In the genomic region with DNA sequence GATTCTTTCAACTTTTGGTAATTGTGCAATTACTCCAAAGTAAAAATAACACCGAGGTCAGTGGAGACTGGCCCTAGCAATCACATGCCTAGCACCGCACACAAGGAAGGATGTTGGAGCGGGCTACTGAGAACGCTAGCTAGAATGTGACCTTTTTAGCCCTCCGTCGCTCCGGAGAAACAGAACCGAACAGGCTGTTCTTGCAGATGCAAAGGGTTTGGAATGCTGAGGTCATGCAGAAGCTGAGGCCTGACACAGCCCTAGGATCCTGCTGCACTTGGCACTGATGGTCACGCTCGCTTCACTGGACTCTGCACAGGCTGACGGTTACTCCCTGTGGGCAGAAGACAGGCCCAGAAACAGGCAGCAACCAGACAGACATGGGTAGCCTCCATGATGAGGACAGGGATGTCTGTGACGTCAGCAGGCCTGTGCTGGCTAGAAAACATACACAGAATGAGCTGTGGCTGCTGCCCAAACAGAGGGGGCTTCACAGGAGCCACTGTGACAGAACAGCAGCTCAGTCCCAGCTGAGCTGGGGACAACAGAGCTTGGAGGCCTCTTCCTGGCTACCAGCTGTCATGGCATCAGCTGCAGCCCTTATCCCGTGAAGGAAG, we compare ENCODE assay signal across 14 mouse cellular contexts. TPM values are rescaled to one million over a fixed set of nuclear protein-coding genes. Genes with fewer than 3 reads are reported as not detected.
DNase-seq lines count a peak whose midpoint lies in the region; ATAC-seq lines count a peak whose summit lies in the region.
"Had no signal": no experiment of that assay in that cellular context is flagged by ENCODE, and none has a peak within 500 bp of the region (broad histone marks: within the 10 kb centered on the region; RNA-seq: fewer than 3 reads in every experiment).

No protein-coding gene starts in this region.

- H3K4me3 ChIP-seq in kidney, embryonic 14.5 days (ENCODE audit: low read length), result no peak overlapping the region
- H3K4me3 ChIP-seq: embryonic facial prominence, embryonic 15.5 days; heart, embryonic 13.5 days; limb, embryonic 12.5 days had no signal

- no peak overlapping the region for H3K27ac ChIP-seq in kidney, embryonic 14.5 days (ENCODE audit: low read depth, low read length)
- H3K27ac ChIP-seq: embryonic facial prominence, embryonic 15.5 days; heart, embryonic 13.5 days; limb, embryonic 12.5 days had no signal

- H3K9ac ChIP-seq in kidney, embryonic 14.5 days (ENCODE audit: low read depth, low read length), result no peak overlapping the region
- H3K9ac ChIP-seq: embryonic facial prominence, embryonic 15.5 days; heart, embryonic 13.5 days; limb, embryonic 12.5 days had no signal

- no peak overlapping the region for H3K4me2 ChIP-seq in kidney, embryonic 14.5 days (replicated peaks; ENCODE audit: low read depth, low read length)
- H3K4me2 ChIP-seq: embryonic facial prominence, embryonic 15.5 days; heart, embryonic 13.5 days; limb, embryonic 12.5 days had no signal

- ATAC-seq in kidney, embryonic 14.5 days (ENCODE audit: low FRiP score, low TSS enrichment), result no peak
- ATAC-seq: midbrain, embryonic 16.5 days had no signal

- 76% methylated on average over 13 of the region's 13 CpGs for WGBS in kidney, embryonic 14.5 days

- DNase-seq in kidney, adult 11 months, result peak; percentile 84
- peak; percentile 66 for DNase-seq in brain, adult 2 months (ENCODE audit: low read depth, low spot score)
- DNase-seq in heart, adult 8-10 months (ENCODE audit: low spot score), result peak; percentile 73
- DNase-seq in kidney, postnatal 36 days, result peak; percentile 76 to 91
- DNase-seq in thymus, postnatal 36 days, result no peak
- no peak for DNase-seq in yolk sac, embryonic 10.5 days (ENCODE audit: low spot score)
- DNase-seq in urinary bladder, postnatal 10 days (ENCODE audit: low spot score), result no peak
- DNase-seq: thymus, postnatal 25 days had no signal

- peaks cover 63% of the 10 kb centered on the region for H3K36me3 ChIP-seq in kidney, embryonic 14.5 days (ENCODE audit: control insufficient read depth, insufficient read depth, low read length)

- no peaks in the 10 kb centered on the region for H3K9me3 ChIP-seq in kidney, embryonic 14.5 days (ENCODE audit: control insufficient read depth, low read length)
- H3K9me3 ChIP-seq: embryonic facial prominence, embryonic 15.5 days; G1E; heart, embryonic 13.5 days; limb, embryonic 12.5 days had no signal

- peaks cover 8% of the 10 kb centered on the region; the same call in 1 of the 2 replicates for H3K4me1 ChIP-seq in kidney, embryonic 14.5 days (ENCODE audit: control insufficient read depth, insufficient read depth, low read length)

- no peaks in the 10 kb centered on the region for H3K27me3 ChIP-seq in kidney, embryonic 14.5 days (ENCODE audit: control insufficient read depth, insufficient read depth, low read length)
- H3K27me3 ChIP-seq: embryonic facial prominence, embryonic 15.5 days; heart, embryonic 13.5 days; limb, embryonic 12.5 days had no signal

RNA-seq across cellular contexts. Expression of gene Fam207a, which starts 8.5 kb away (rescaled TPM):
- polyA plus RNA-seq in kidney, embryonic 14.5 days (2014; fragmentation: Nextera tagmentation; extraction: Ambion mirVana), result 28.8 and 36.5 TPM in 2 replicates
- total RNA-seq in heart, adult 8-10 months (2022), result 10 to 100 TPM in 1 of 4 experiments, 1 to 10 TPM in 3; 8.0 to 12.4 (median 9.1) TPM

RNA-seq across cellular contexts. Expression of gene Itgb2, which starts 23.0 kb away (rescaled TPM):
- polyA plus RNA-seq in kidney, embryonic 14.5 days (2014; fragmentation: Nextera tagmentation; extraction: Ambion mirVana), result 1.1 and 1.3 TPM in 2 replicates
- 10 to 100 TPM in 1 of 4 experiments, 1 to 10 TPM in 3; 3.3 to 25.5 (median 3.7) TPM for total RNA-seq in heart, adult 8-10 months (2022)

Comparison
In these comparisons a context has a peak if more than half of its experiments do, and no peak if none do; other contexts are left out.
1. DNase-seq: peak in kidney, adult 11 months (single experiment), brain, adult 2 months (single experiment), heart, adult 8-10 months (single experiment) and kidney, postnatal 36 days (2 of 2); none in thymus, postnatal 36 days (0 of 2), yolk sac, embryonic 10.5 days (single experiment) and urinary bladder, postnatal 10 days (single experiment).